Mouse (Mus musculus) brain, embryonic 18.5 days (tissue): Measurements from ENCODE around the gene Tmem91.

ENCODE experiments used
- DNase-seq: peaks from one replicate; pipeline ENCODE4 v3.0.0-alpha.2; 2012; ENCODE audit warnings: low read depth, low spot score

The Tmem91 gene

GRCm38 (mm10) chr7:25699851-25700250 is 24.9 kb upstream of the Tmem91 start:
- no peak for DNase-seq

GRCm38 (mm10) chr7:25694104-25694503 is 19.1 kb upstream of the Tmem91 start:
- no peak for DNase-seq

GRCm38 (mm10) chr7:25690051-25690450 is 15.1 kb upstream of the Tmem91 start:
- DNase-seq = no peak

- no peak for DNase-seq
Observed at GRCm38 (mm10) chr7:25689603-25690021, 14.6 kb upstream of the Tmem91 start.

- no peak for DNase-seq
Observed at GRCm38 (mm10) chr7:25688810-25689586, 14.0 kb upstream of the Tmem91 start.

GRCm38 (mm10) chr7:25687811-25688401 is 12.9 kb upstream of the Tmem91 start:
- no peak for DNase-seq

GRCm38 (mm10) chr7:25686680-25687531 is 11.9 kb upstream of the Tmem91 start, which contains the start of gene Tgfb1:
Gene Tgfb1 (plus strand): TSS chr7:25687002.
- DNase-seq = no peak

- no peak for DNase-seq
Observed at GRCm38 (mm10) chr7:25685926-25686470, 11.0 kb upstream of the Tmem91 start.

- no peak for DNase-seq
Observed at GRCm38 (mm10) chr7:25684659-25685058, 9.7 kb upstream of the Tmem91 start.

GRCm38 (mm10) chr7:25683474-25684180 is 8.7 kb upstream of the Tmem91 start:
- DNase-seq = no peak

- DNase-seq = no peak
Observed at GRCm38 (mm10) chr7:25681341-25682231, 6.6 kb upstream of the Tmem91 start.

- DNase-seq = peak; percentile 86
Observed at GRCm38 (mm10) chr7:25680514-25681258, 5.7 kb upstream of the Tmem91 start, which contains the start of gene B9d2. Gene B9d2 (plus strand): TSS chr7:25680780.

GRCm38 (mm10) chr7:25679971-25680370 is 5.0 kb upstream of the Tmem91 start:
- DNase-seq = no peak

- no peak for DNase-seq
Observed at GRCm38 (mm10) chr7:25677013-25677412, 2.0 kb upstream of the Tmem91 start.

GRCm38 (mm10) chr7:25676085-25676781 is 1.3 kb upstream of the Tmem91 start:
- DNase-seq = peak; percentile 89

GRCm38 (mm10) chr7:25675405-25675804 is 439 bp upstream of the Tmem91 start:
- no peak for DNase-seq

GRCm38 (mm10) chr7:25674297-25674696 is 669 bp downstream of the Tmem91 start:
- DNase-seq = no peak

GRCm38 (mm10) chr7:25672442-25672841 is 2.5 kb downstream of the Tmem91 start:
- no peak for DNase-seq

- no peak for DNase-seq
Observed at GRCm38 (mm10) chr7:25671686-25672085, 3.3 kb downstream of the Tmem91 start.
